ENCODE assay signal across 26 mouse cellular contexts in the genomic region with DNA sequence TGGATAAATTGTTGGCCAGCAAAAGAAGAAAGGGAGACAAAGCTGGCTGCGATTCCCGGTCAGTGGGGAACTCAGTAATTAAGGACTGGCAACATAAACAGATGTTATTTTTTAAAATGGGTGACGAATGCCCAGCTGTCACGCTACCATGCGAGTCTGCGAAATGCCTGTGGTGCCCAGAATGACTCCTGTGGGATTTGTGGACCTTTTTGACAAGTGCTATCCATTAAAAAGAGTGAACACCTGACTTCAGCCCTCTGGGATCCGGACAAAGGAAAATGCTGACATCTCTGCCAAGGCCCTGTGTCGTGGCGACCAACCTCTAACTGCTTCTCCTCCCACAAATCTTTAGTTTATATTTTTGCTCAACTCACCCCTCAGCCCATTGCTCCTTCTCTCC.
DNase-seq lines count a peak whose midpoint lies in the region; ATAC-seq lines count a peak whose summit lies in the region.
"Had no signal": no experiment of that assay in that cellular context is flagged by ENCODE, and none has a peak within 500 bp of the region (broad histone marks: within the 10 kb centered on the region; RNA-seq: fewer than 3 reads in every experiment).

No protein-coding gene starts in this region.

- no peak overlapping the region for H3K27ac ChIP-seq in hindbrain, embryonic 16.5 days (ENCODE audit: low read depth, low read length)
- H3K27ac ChIP-seq in hindbrain, embryonic 10.5 days: no peak overlapping the region
- 0 out of 2 replicates have a peak overlapping the region, but pooled peaks have one; percentile 22 for H3K27ac ChIP-seq in neural tube, embryonic 14.5 days (ENCODE audit: low read depth, low read length)
- H3K27ac ChIP-seq in neural tube, embryonic 15.5 days (replicated peaks): no peak overlapping the region
- H3K27ac ChIP-seq: embryonic facial prominence, embryonic 10.5 days; embryonic facial prominence, embryonic 13.5 days; forebrain, embryonic 12.5 days; forebrain, embryonic 15.5 days; heart, adult 2 months had no signal

- no peaks in the 10 kb centered on the region for H3K9me3 ChIP-seq in hindbrain, embryonic 16.5 days (ENCODE audit: control insufficient read depth, low read length)
- H3K9me3 ChIP-seq in hindbrain, embryonic 10.5 days: no peaks in the 10 kb centered on the region
- no peaks in the 10 kb centered on the region for H3K9me3 ChIP-seq in neural tube, embryonic 14.5 days (ENCODE audit: control insufficient read depth, low read length)
- H3K9me3 ChIP-seq in neural tube, embryonic 15.5 days (replicated peaks): no peaks in the 10 kb centered on the region
- H3K9me3 ChIP-seq: embryonic facial prominence, embryonic 10.5 days; embryonic facial prominence, embryonic 13.5 days; forebrain, embryonic 12.5 days; forebrain, embryonic 15.5 days had no signal

- peak; percentile 14; the same call in 1 of the 2 replicates for ATAC-seq in hindbrain, embryonic 16.5 days
- ATAC-seq in neural tube, embryonic 14.5 days (ENCODE audit: low read depth): peak; percentile 60; the same call in 1 of the 2 replicates
- ATAC-seq in neural tube, embryonic 15.5 days (ENCODE audit: low FRiP score): no peak
- no peak for ATAC-seq in activated CD4-positive, CD25-positive, alpha-beta regulatory T cell, adult 4 months
- ATAC-seq: forebrain, embryonic 15.5 days; intestine, postnatal 0 days; Patski had no signal

- H3K4me3 ChIP-seq in hindbrain, embryonic 16.5 days (ENCODE audit: low read length): no peak overlapping the region
- no peak overlapping the region for H3K4me3 ChIP-seq in hindbrain, embryonic 10.5 days
- no peak overlapping the region for H3K4me3 ChIP-seq in neural tube, embryonic 14.5 days (ENCODE audit: low read depth, low read length)
- H3K4me3 ChIP-seq in neural tube, embryonic 15.5 days (replicated peaks): no peak overlapping the region
- H3K4me3 ChIP-seq: embryonic facial prominence, embryonic 10.5 days; embryonic facial prominence, embryonic 13.5 days; erythroblast, embryonic 14.5 days; forebrain, embryonic 12.5 days; forebrain, embryonic 15.5 days; heart, adult 2 months had no signal

- H3K4me2 ChIP-seq in hindbrain, embryonic 16.5 days (ENCODE audit: low read length): no peak overlapping the region
- no peak overlapping the region for H3K4me2 ChIP-seq in neural tube, embryonic 14.5 days (ENCODE audit: low read depth, low read length)
- H3K4me2 ChIP-seq in neural tube, embryonic 15.5 days: no peak overlapping the region
- H3K4me2 ChIP-seq: embryonic facial prominence, embryonic 13.5 days; forebrain, embryonic 12.5 days; forebrain, embryonic 15.5 days; heart, embryonic 11.5 days had no signal

- H3K4me1 ChIP-seq in hindbrain, embryonic 16.5 days (ENCODE audit: control insufficient read depth, insufficient read depth, low read depth, low read length): no peaks in the 10 kb centered on the region
- H3K4me1 ChIP-seq in hindbrain, embryonic 10.5 days (replicated peaks): peaks cover 9% of the 10 kb centered on the region
- H3K4me1 ChIP-seq in neural tube, embryonic 14.5 days (ENCODE audit: control insufficient read depth, insufficient read depth, low read length): no peaks in the 10 kb centered on the region
- H3K4me1 ChIP-seq in neural tube, embryonic 15.5 days: 0 out of 2 replicates have a peak, but pooled peaks cover 4% of the 10 kb centered on the region
- H3K4me1 ChIP-seq: forebrain, embryonic 12.5 days had no signal

- DNase-seq in heart, adult 11 months: peak; percentile 52
- no peak for DNase-seq in heart, adult 9 months (ENCODE audit: low spot score in 2 of 2)
- no peak for DNase-seq in hindbrain, embryonic 10.5 days (ENCODE audit: low spot score)
- DNase-seq in adrenal gland, postnatal 10 days: no peak
- DNase-seq: adrenal gland, adult 8-10 months; cerebellum, adult 11-12 months; cerebellum, adult 8-10 months; cerebellum, postnatal 10 days; cerebellum, postnatal 36 days; embryo, embryonic 11 days; gastrocnemius, postnatal 25 days; heart, adult 2 months had no signal

- no peak overlapping the region for H3K9ac ChIP-seq in hindbrain, embryonic 16.5 days (ENCODE audit: low read depth, low read length)
- H3K9ac ChIP-seq in neural tube, embryonic 14.5 days (replicated peaks; ENCODE audit: low read depth, low read length): no peak overlapping the region
- no peak overlapping the region for H3K9ac ChIP-seq in neural tube, embryonic 15.5 days (replicated peaks)
- H3K9ac ChIP-seq: embryonic facial prominence, embryonic 13.5 days; forebrain, embryonic 12.5 days; forebrain, embryonic 15.5 days had no signal

- 48% methylated on average over 9 of the region's 9 CpGs for WGBS in hindbrain, embryonic 16.5 days
- 87% methylated on average over 9 of the region's 9 CpGs for WGBS in hindbrain, embryonic 10.5 days
- WGBS in neural tube, embryonic 14.5 days: 34% methylated on average over 9 of the region's 9 CpGs
- WGBS in neural tube, embryonic 15.5 days: 40% methylated on average over 9 of the region's 9 CpGs

- H3K36me3 ChIP-seq in hindbrain, embryonic 16.5 days (ENCODE audit: control insufficient read depth, insufficient read depth, low read length): no peaks in the 10 kb centered on the region
- no peaks in the 10 kb centered on the region for H3K36me3 ChIP-seq in hindbrain, embryonic 10.5 days
- no peaks in the 10 kb centered on the region for H3K36me3 ChIP-seq in neural tube, embryonic 14.5 days (ENCODE audit: control insufficient read depth, insufficient read depth, low read length)
- no peaks in the 10 kb centered on the region for H3K36me3 ChIP-seq in neural tube, embryonic 15.5 days
- H3K36me3 ChIP-seq: embryonic facial prominence, embryonic 10.5 days; embryonic facial prominence, embryonic 13.5 days; forebrain, embryonic 12.5 days; forebrain, embryonic 15.5 days; G1E had no signal

- no peaks in the 10 kb centered on the region for H3K27me3 ChIP-seq in hindbrain, embryonic 16.5 days (replicated peaks; ENCODE audit: control insufficient read depth, insufficient read depth, low read length)
- no peaks in the 10 kb centered on the region for H3K27me3 ChIP-seq in hindbrain, embryonic 10.5 days (ENCODE audit: insufficient read depth, poor library complexity, severe bottlenecking)
- no peaks in the 10 kb centered on the region for H3K27me3 ChIP-seq in neural tube, embryonic 14.5 days (ENCODE audit: control insufficient read depth, insufficient read depth, low read length)
- no peaks in the 10 kb centered on the region for H3K27me3 ChIP-seq in neural tube, embryonic 15.5 days (replicated peaks)
- H3K27me3 ChIP-seq: CH12.LX; embryonic facial prominence, embryonic 13.5 days; forebrain, embryonic 12.5 days; forebrain, embryonic 15.5 days had no signal

Comparison
In these comparisons a context has a peak if more than half of its experiments do, and no peak if none do; other contexts are left out.
1. ATAC-seq: peak in hindbrain, embryonic 16.5 days (single experiment) and neural tube, embryonic 14.5 days (single experiment); none in neural tube, embryonic 15.5 days (single experiment) and activated CD4-positive, CD25-positive, alpha-beta regulatory T cell, adult 4 months (single experiment).